Mouse (Mus musculus) liver, embryonic 15.5 days (tissue): Measurements from ENCODE around the gene Fgf8. TPM values are rescaled to one million over a fixed set of nuclear protein-coding genes. Genes with fewer than 3 reads are reported as not detected.

Source experiments
- ATAC-seq: fragments of 200-750 bp; cut with Nextera tagmentation; 2 replicates; pipeline ENCODE4 v1.8.0; 2017; ENCODE audit warnings: moderate number of reproducible peaks, mild to moderate bottlenecking, moderate library complexity; ENCODE audit not compliant: insufficient read depth
- H3K27ac ChIP-seq: fragments of 300-500 bp; sonication (generic); replicated peaks from 2 replicates; pipeline ENCODE4 v1.5.1; 2015; ENCODE audit warnings: mild to moderate bottlenecking, inconsistent platforms
- H3K27me3 ChIP-seq: fragments of 300-500 bp; sonication (generic); 2 replicates; pipeline ENCODE4 v1.6.1; 2015; ENCODE audit warnings: mild to moderate bottlenecking, inconsistent platforms
- H3K36me3 ChIP-seq: fragments of 300-500 bp; sonication (generic); replicated peaks from 2 replicates; pipeline ENCODE4 v1.6.1; 2015; ENCODE audit warnings: moderate library complexity, mild to moderate bottlenecking, inconsistent platforms
- H3K4me1 ChIP-seq: fragments of 300-500 bp; sonication (generic); replicated peaks from 2 replicates; pipeline ENCODE4 v1.6.1; 2015; ENCODE audit warnings: inconsistent platforms
- H3K4me2 ChIP-seq: fragments of 300-500 bp; sonication (generic); 2 replicates; pipeline ENCODE4 v1.6.1; 2015; ENCODE audit warnings: moderate library complexity, mild to moderate bottlenecking, inconsistent platforms
- H3K4me3 ChIP-seq: fragments of 300-500 bp; sonication (generic); replicated peaks from 2 replicates; pipeline ENCODE4 v1.5.1; 2015; ENCODE audit warnings: mild to moderate bottlenecking, inconsistent platforms
- H3K9ac ChIP-seq: fragments of 300-500 bp; sonication (generic); 2 replicates; pipeline ENCODE4 v1.6.1; 2015; ENCODE audit warnings: moderate library complexity, mild to moderate bottlenecking, inconsistent platforms
- H3K9me3 ChIP-seq: fragments of 300-500 bp; sonication (generic); replicated peaks from 2 replicates; pipeline ENCODE4 v1.6.1; 2016; ENCODE audit warnings: inconsistent platforms
- WGBS: fragments of 180-500 bp; shearing (Covaris S2); methylation state at CpG from one replicate; pipeline ENCODE4 v1.1.7; 2015; ENCODE audit warnings: mixed read lengths; ENCODE audit not compliant: insufficient replicate concordance; 5-methylcytosine and 5-hydroxymethylcytosine counted together
- polyA plus RNA-seq: library from polyadenylated mRNA; unstranded; fragments of >200 nt; fragmentation: Nextera tagmentation; extraction: Ambion mirVana; gene quantifications from 2 replicates; pipeline ENCODE4 v1.2.1, GENCODE M21; 2015

Fgf8 gene
- polyA plus RNA-seq, 1 experiment from 2014 or later = not detected

- no peaks in the 10 kb centered on the region for H3K9me3 ChIP-seq
- no peak overlapping the region for H3K4me2 ChIP-seq
- H3K4me3 ChIP-seq = no peak overlapping the region
- no peaks in the 10 kb centered on the region for H3K36me3 ChIP-seq
- H3K27ac ChIP-seq = no peak overlapping the region
- no peak for ATAC-seq
- H3K27me3 ChIP-seq = peaks cover 100% of the 10 kb centered on the region
- peaks cover 23% of the 10 kb centered on the region for H3K4me1 ChIP-seq
- no peak overlapping the region for H3K9ac ChIP-seq
- 76% methylated on average over 10 of the region's 10 CpGs for WGBS
Observed at GRCm38 (mm10) chr19:45737846-45738484, 4.8 kb downstream of the Fgf8 start.

- Histone ChIP-seq H3K4me1 (peaks cover 18% of the 10 kb centered on the region), H3K4me2 (peak overlapping the region; percentile 35), H3K9me3 (no peaks in the 10 kb centered on the region), H3K27ac (no peak overlapping the region), H3K9ac (no peak overlapping the region), H3K36me3 (no peaks in the 10 kb centered on the region), H3K27me3 (peaks cover 100% of the 10 kb centered on the region), H3K4me3 (0 out of 2 replicates have a peak overlapping the region, but pooled peaks have one; percentile 5)
- ATAC-seq = no peak
- WGBS = 21% methylated on average over 23 of the region's 23 CpGs
Observed at GRCm38 (mm10) chr19:45737208-45737845, 5.4 kb downstream of the Fgf8 start.

- Histone ChIP-seq H3K4me3 (0 out of 2 replicates have a peak overlapping the region, but pooled peaks have one; percentile 5), H3K4me2 (peak overlapping the region; percentile 35), H3K36me3 (no peaks in the 10 kb centered on the region), H3K27me3 (peaks cover 98% of the 10 kb centered on the region), H3K9me3 (no peaks in the 10 kb centered on the region), H3K27ac (no peak overlapping the region), H3K9ac (no peak overlapping the region), H3K4me1 (peaks cover 13% of the 10 kb centered on the region)
- WGBS = under 1% methylated on average over 28 of the region's 28 CpGs
- ATAC-seq = peak; percentile 40; the same call in 1 of the 2 replicates
Observed at GRCm38 (mm10) chr19:45736855-45737207, 5.9 kb downstream of the Fgf8 start.

- Histone ChIP-seq H3K4me3 (no peak overlapping the region), H3K9ac (no peak overlapping the region), H3K9me3 (no peaks in the 10 kb centered on the region), H3K4me2 (no peak overlapping the region), H3K36me3 (no peaks in the 10 kb centered on the region), H3K27ac (no peak overlapping the region), H3K27me3 (peaks cover 98% of the 10 kb centered on the region), H3K4me1 (peaks cover 11% of the 10 kb centered on the region)
- 33% methylated on average over 1 of the region's 1 CpGs for WGBS
- ATAC-seq = no peak
Observed at GRCm38 (mm10) chr19:45736241-45736640, 6.5 kb downstream of the Fgf8 start.

DNA sequence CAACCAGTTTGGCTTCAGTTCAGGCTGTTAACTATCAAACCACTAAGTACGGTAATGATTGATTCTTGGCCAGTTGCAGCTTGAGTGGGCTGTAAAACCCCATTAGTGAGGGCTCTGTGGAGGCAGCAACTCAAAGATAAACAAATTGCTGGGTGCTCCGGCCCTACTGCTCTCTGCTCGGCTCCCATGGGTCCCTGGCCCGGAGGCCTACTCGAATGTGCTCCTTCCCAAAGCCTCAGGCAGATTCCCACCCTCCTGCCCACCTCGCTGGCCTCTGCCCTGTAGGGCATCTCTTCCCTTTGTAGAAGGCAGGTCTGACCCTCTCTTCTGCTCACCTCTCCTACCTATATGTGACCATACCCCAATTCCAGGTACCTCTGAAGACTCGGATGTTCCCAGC, 8.0 kb downstream of the Fgf8 start:
- Histone ChIP-seq H3K4me3 (no peak overlapping the region), H3K27me3 (peaks cover 97% of the 10 kb centered on the region), H3K4me1 (peaks cover 11% of the 10 kb centered on the region), H3K27ac (no peak overlapping the region), H3K9me3 (no peaks in the 10 kb centered on the region), H3K4me2 (no peak overlapping the region), H3K9ac (no peak overlapping the region), H3K36me3 (no peaks in the 10 kb centered on the region)
- WGBS = 44% methylated on average over 7 of the region's 7 CpGs
- ATAC-seq = no peak

GRCm38 (mm10) chr19:45734191-45734590, 8.5 kb downstream of the Fgf8 start:
- Histone ChIP-seq H3K4me1 (peaks cover 11% of the 10 kb centered on the region), H3K9me3 (no peaks in the 10 kb centered on the region), H3K4me2 (no peak overlapping the region), H3K27me3 (peaks cover 93% of the 10 kb centered on the region), H3K4me3 (no peak overlapping the region), H3K27ac (no peak overlapping the region), H3K36me3 (no peaks in the 10 kb centered on the region), H3K9ac (no peak overlapping the region)
- 70% methylated on average over 5 of the region's 5 CpGs for WGBS
- no peak for ATAC-seq

GRCm38 (mm10) chr19:45733564-45733963, 9.2 kb downstream of the Fgf8 start:
- Histone ChIP-seq H3K9ac (no peak overlapping the region), H3K27me3 (peaks cover 91% of the 10 kb centered on the region), H3K27ac (no peak overlapping the region), H3K36me3 (no peaks in the 10 kb centered on the region), H3K4me3 (no peak overlapping the region), H3K4me2 (no peak overlapping the region), H3K4me1 (peaks cover 11% of the 10 kb centered on the region), H3K9me3 (no peaks in the 10 kb centered on the region)
- no peak for ATAC-seq
- 21% methylated on average over 10 of the region's 10 CpGs for WGBS

- peaks cover 1% of the 10 kb centered on the region for H3K4me1 ChIP-seq
- no peaks in the 10 kb centered on the region for H3K36me3 ChIP-seq
- no peak for ATAC-seq
- no peak overlapping the region for H3K4me3 ChIP-seq
- no peak overlapping the region for H3K27ac ChIP-seq
- H3K27me3 ChIP-seq = peaks cover 77% of the 10 kb centered on the region
- no peak overlapping the region for H3K9ac ChIP-seq
- no peak overlapping the region for H3K4me2 ChIP-seq
- H3K9me3 ChIP-seq = no peaks in the 10 kb centered on the region
- 78% methylated on average over 7 of the region's 7 CpGs for WGBS
Observed at GRCm38 (mm10) chr19:45731658-45732057, 11.1 kb downstream of the Fgf8 start.

- no peak for ATAC-seq
- H3K4me2 ChIP-seq = no peak overlapping the region
- H3K36me3 ChIP-seq = no peaks in the 10 kb centered on the region
- H3K9me3 ChIP-seq = no peaks in the 10 kb centered on the region
- H3K4me3 ChIP-seq = no peak overlapping the region
- H3K9ac ChIP-seq = no peak overlapping the region
- peaks cover 66% of the 10 kb centered on the region for H3K27me3 ChIP-seq
- WGBS = 50% methylated on average over 8 of the region's 8 CpGs
- no peaks in the 10 kb centered on the region for H3K4me1 ChIP-seq
- no peak overlapping the region for H3K27ac ChIP-seq
Observed at GRCm38 (mm10) chr19:45730042-45730441, 12.7 kb downstream of the Fgf8 start.

- H3K4me3 ChIP-seq = no peak overlapping the region
- peaks cover 39% of the 10 kb centered on the region for H3K27me3 ChIP-seq
- WGBS = 38% methylated on average over 10 of the region's 10 CpGs
- no peak overlapping the region for H3K9ac ChIP-seq
- H3K4me1 ChIP-seq = no peaks in the 10 kb centered on the region
- no peak overlapping the region for H3K4me2 ChIP-seq
- no peak overlapping the region for H3K27ac ChIP-seq
- H3K9me3 ChIP-seq = no peaks in the 10 kb centered on the region
- no peak for ATAC-seq
- no peaks in the 10 kb centered on the region for H3K36me3 ChIP-seq
Observed at GRCm38 (mm10) chr19:45727231-45727630, 15.5 kb downstream of the Fgf8 start.

DNA sequence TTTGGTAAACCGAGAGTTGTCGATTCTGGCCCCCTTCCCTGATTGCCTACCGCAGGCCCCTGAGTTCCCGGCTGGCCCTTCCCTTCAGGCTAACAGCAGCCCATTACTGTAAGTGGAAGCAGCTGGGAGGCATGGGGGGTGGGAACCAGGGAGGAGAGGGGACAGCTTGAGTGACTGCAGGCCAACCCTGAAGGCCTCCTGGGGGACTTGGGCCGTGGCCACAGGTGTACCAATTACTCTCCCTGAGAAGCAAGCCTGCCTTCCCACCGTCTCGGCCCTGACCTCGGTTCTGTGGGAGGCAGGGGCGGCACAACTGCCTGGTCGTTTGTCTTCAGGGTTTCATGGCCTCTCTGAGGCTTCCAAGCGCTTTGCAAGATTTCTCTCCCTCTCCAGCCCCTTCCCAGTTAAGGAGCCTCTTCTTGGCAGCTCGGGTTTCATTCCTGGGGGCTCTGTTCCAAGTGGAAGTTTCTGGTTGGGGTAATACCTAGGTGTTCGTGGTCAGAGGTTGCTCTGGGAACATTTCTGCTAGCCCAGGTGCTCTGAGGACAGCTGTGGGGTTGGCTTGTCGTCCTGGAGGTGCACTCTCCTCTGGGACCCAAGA, 16.9 kb downstream of the Fgf8 start:
- Histone ChIP-seq H3K27me3 (peaks cover 25% of the 10 kb centered on the region), H3K4me1 (no peaks in the 10 kb centered on the region), H3K9me3 (no peaks in the 10 kb centered on the region), H3K27ac (no peak overlapping the region), H3K36me3 (no peaks in the 10 kb centered on the region), H3K4me2 (no peak overlapping the region), H3K9ac (no peak overlapping the region), H3K4me3 (no peak overlapping the region)
- WGBS = 45% methylated on average over 14 of the region's 14 CpGs
- no peak for ATAC-seq
